Mouse (Mus musculus): ENCODE data around the gene Cdh20.
A peak's percentile ranks its signal among the peaks of the same experiment; 100 is the strongest.

Gene Cdh20

GRCm38 (mm10) chr1:104768371-104769249 is at the start of gene Cdh20:
Gene Cdh20, plus strand, starts transcription at chr1:104768529.
- DNase-seq = no peak

- no peak for DNase-seq
These were observed 21.5 kb upstream of the Cdh20 start for GRCm38 (mm10) chr1:104746816-104747215.

GRCm38 (mm10) chr1:104747438-104747837 is 20.9 kb upstream of the Cdh20 start:
- no peak for DNase-seq

DNA sequence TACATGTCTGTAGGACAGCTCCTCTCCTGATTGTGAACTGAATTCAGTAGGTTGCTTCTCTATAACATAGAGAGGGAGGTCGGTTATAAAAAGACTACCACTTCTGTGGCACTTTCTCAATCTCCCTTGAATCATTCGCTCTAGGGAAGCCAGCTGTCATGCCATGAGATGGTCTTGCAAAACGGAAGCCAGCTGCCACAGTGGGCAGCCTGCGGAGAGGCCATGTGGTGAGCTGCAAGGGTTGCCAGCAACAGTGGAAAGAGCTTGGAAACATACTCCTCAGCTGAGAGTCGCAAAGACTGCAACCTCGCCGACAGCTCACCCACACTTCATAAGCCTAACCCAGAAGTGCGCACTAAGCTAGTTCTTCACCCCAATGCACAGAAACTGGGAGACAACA is 13.8 kb upstream of the Cdh20 start:
- no peak for DNase-seq

DNA sequence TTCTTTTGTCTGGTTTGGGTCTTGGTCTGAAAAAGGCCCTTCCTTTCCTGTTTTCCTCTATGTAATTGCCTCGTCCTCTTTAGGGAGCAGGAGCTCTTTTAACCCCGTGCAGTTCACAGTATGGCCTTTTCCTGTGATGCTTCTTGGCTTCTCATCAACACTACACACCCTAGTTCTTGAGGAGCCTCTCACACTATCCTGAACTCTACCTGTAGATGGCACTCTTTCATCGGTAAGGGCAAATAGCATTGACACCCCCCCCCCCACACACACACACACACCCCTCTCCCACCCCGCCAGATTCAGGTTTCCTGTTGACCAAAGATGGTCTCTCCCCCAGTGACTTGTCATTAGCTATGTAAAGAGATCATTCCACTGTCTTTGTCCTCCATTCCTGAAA is 12.4 kb upstream of the Cdh20 start:
- no peak for DNase-seq

DNA sequence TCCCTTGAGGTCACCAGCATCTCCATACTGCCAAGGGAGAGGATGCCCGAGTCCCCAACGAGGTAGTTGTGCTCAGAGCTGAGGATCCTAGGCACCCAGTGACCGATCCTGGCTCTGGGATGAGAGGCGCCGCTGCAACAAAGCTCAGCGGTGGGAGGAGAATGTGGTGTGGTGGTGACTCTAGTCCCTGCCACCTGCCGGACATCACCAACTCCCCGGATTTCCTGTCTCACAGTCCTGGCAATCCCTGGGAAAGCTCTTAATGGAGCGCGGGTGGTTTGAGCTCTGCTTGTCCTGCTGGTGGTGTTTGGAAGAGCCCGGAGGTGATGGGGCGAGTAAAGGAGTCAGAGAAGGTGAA is 900 bp downstream of the Cdh20 start:
- DNase-seq = no peak

DNA sequence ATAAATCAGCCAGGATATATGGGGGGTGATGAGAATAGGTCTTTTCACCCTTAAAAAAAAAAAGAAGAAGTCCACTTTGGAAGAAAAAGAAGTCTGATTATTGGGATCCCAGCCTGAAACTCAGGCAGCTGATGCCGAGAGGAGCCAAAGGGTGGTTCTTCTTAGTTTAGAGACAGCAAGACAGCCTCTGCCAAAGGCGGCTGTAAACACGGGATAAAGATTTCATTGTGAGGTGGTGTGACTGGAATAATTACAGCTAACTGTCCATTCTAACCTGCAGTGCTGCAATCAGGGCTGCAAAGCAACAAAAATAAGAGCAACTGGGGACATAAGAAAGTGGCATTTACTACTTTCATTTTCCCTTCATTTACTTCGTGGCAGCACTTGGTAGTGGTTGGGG is 3.6 kb downstream of the Cdh20 start:
- DNase-seq = no peak

GRCm38 (mm10) chr1:104773207-104773606 is 4.9 kb downstream of the Cdh20 start:
- DNase-seq = no peak

- no peak for DNase-seq
These were observed 25.2 kb downstream of the Cdh20 start for GRCm38 (mm10) chr1:104793488-104793887.

- no peak for DNase-seq
These were observed 27.8 kb downstream of the Cdh20 start for GRCm38 (mm10) chr1:104796146-104796545.

DNA sequence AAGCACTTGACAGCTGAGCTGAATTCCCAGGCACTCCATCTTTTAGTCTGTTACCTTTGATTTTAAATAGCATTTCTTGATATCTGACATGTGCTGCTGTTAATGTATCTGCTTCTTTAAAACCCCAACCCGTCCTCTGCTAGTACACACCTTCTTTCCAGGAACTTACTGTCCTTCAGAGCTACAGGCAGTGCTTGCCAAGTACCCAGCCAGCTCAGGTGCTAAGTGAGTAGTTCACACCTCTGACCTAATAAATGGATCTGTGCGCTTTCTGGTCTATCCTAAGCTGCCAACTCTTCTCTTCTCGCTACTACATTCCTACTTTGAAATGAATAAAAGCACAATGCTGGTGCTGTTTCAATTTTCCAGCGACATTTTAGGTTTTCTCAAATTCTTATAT is 28.8 kb downstream of the Cdh20 start:
- DNase-seq = no peak

- DNase-seq = no peak
These were observed 36.4 kb downstream of the Cdh20 start for GRCm38 (mm10) chr1:104804746-104805145.

GRCm38 (mm10) chr1:104807214-104807613 is 38.9 kb downstream of the Cdh20 start:
- no peak for DNase-seq

GRCm38 (mm10) chr1:104817510-104817909 is 49.2 kb downstream of the Cdh20 start:
- no peak for DNase-seq

DNA sequence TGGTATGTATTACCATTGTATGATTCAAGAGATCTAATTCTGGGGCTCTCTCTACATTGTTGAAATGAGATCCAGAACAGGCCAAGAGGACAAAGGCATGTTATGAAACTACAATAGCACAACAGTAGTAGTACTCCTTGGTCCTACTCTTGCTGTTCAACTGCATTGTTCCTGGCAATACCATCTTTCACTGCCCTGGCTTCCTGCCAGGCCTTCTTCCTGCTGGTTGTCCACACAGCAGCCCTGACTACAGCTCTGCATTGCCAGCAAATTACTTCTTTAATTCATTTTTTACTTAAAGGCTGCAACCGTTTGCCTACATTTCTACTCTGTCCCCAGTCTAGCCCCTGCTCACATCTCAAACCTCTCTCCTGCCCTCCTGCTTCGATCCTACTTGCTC is 59.8 kb downstream of the Cdh20 start:
- DNase-seq = peak in 1 of 2 experiments; percentile 1

DNA sequence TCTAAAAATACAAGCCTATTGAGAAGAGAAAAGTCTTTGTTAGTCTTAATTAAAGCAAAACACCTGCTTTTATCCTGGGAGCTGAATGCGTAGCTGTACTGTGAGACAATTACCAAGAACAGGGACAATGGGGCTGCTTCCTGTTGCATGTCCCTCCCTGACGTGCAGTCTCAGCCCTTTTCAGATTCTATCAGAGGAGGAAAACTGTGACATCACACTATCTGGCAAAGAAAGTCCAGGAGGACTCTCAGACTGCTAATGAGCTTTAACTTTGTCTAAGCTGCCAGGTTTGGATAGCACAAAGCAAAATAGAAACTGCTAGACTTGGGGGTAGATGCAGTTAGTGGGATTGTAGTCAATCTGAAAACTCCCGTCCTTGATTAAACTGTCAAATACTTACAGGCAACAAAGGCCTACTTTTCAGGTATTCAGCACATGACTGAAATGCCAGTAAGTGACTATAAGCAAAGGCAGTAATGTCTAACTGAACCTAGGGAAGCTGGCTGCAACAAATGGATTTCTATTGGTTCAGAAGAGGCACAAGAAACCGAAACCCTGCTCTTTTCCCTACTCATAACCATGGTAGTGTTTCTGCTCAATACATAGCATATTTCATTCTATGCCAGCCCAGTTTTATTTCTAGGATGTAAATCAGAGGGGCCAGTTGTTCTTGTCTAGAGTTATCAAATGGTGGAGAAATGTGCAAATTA is 70.0 kb downstream of the Cdh20 start:
- DNase-seq = no peak

GRCm38 (mm10) chr1:104839051-104839450 is 70.7 kb downstream of the Cdh20 start:
- no peak for DNase-seq

DNA sequence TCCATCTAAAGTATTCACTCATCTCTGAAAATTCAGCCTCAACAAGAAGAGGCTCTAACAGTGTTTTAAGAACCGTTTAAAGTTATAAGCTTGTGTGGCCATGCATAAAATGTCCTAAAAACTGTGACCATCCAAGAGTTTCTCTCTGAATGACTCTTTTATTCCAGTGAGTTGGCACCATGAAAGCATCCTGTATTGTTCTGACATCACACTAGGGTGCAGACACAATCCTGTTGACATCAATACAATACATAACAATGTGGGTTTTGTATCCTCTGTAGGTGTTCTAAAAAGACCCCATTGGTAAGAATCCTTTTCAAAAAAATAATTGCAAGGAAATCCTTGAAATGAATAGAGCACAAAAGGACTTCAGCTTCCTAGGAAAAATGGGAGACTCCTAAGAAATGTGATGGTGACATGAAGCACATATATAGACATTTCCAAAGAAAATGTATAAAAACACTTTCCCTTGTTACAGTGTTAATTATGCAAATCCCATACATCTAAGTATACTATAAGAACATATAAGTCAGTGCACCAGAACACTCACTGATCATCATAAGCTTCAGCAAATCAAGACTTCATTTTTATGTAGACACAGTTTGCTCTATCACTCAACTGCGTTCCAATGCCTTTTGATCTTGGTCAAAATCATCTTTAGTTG is 80.1 kb downstream of the Cdh20 start:
- DNase-seq = no peak

DNA sequence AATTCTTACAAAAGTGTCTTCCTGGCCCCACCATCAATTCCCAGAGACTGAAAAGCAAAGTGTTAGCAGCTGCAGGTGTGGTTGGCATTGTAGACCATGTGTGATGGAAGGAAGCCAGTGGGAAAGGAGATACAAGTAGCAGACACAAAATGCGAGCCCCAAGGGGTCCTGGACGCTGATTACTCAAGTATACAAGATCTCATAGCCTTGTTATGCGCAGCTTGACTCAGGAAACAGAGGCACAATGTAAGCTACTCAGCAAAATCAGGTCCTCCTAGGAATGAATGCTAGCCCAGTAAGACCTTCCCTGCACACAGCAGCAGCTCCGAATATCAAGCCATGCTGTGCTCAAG is 80.6 kb downstream of the Cdh20 start:
- DNase-seq = no peak

GRCm38 (mm10) chr1:104877384-104877783 is 109.1 kb downstream of the Cdh20 start:
- DNase-seq = no peak

DNA sequence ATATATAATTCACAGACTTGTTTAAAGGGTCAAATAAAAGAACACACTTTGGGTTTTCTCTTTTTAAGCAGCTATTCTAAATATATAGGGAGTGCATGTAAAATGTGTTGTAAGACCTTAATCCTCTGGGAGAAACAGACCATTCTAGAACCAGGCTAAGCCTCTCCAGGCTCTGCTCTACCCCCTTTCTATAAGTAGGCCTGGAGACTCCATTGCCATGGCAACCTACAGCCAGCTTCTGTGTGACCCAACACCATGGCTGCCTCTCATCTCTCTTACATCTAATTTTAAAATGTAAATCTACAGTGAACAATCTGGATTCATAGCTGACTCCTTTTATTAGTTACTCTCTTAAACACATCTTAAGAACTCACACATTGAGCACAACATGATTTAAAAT is 133.5 kb downstream of the Cdh20 start:
- DNase-seq = no peak

- DNase-seq = no peak
These were observed 135.1 kb downstream of the Cdh20 start for GRCm38 (mm10) chr1:104903409-104903808.

DNA sequence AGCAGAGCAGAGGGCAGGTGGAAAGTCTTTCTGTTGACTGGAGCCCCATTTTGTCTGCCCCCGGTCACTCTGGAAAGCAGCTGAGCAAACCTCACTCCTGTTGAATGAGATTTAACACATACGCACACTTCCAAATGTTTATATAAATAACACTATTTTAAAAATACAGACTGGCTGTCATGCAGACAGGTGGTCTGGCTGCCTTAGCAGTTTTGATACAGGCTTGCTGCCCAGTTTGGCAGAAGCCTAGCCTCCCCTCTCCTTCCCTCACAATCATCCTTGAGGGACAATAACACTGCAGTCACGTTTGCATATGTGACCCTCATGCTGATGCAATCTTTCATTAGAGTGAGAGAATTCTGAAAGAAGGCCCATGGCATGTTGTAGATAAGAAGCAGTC is 144.1 kb downstream of the Cdh20 start:
- DNase-seq = no peak

DNA sequence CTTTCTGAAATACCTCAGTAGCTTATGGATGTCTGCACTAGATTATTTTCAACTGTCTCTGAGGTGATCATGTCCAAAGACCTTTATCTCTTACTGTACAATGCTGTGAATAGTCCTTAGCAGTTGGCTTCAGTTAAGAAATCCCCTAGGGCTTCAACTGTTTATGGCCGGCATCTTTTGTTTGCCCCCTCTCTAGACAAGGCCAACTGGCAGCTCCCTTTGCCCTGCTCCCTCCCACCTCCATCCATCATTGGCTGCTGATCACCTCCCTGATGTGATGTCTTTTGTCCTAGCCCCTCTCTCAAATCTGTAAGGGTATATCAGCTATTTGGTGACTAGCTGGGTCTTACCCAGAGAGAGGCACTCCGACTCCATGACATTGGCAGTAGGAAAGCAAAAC is 148.2 kb downstream of the Cdh20 start:
- no peak for DNase-seq
